Mouse (Mus musculus): ENCODE data around the gene Capns1. TPM values are rescaled to one million over a fixed set of nuclear protein-coding genes. Genes with fewer than 3 reads are reported as not detected.

Capns1 gene
- total RNA-seq, 1 experiment from 2014 or later: 670 TPM

GRCm38 (mm10) chr7:30170283-30170951, 28.2 kb downstream of the Capns1 start:
- no peak for DNase-seq

- peak; percentile 85 for DNase-seq
Observed at GRCm38 (mm10) chr7:30169583-30170282, 28.9 kb downstream of the Capns1 start, which contains the start of gene Zfp146. Gene Zfp146 (minus strand): TSS chr7:30169750.

- DNase-seq: no peak
Observed at GRCm38 (mm10) chr7:30168914-30169582, 29.6 kb downstream of the Capns1 start.

GRCm38 (mm10) chr7:30164745-30165144, 33.9 kb downstream of the Capns1 start:
- no peak for DNase-seq

DNA sequence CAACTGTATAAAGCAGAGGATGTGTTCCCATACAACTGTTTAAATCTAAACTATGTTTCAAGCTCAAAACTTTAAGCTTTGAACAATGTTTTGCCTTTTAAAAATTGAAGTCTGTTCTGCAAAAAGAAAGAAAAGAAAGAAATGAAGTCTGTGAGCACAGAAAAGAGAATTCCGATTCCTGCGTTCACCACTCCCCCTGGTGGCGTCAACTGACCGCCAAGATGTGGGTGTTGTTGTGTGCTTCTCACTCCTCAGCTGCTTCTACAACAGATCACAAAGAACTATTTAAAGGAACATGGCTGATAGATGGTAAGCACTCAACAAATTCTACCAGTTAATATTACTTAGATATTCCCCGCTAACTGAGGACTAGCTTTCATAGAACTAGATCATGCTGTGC, 35.5 kb downstream of the Capns1 start:
- DNase-seq: no peak

DNA sequence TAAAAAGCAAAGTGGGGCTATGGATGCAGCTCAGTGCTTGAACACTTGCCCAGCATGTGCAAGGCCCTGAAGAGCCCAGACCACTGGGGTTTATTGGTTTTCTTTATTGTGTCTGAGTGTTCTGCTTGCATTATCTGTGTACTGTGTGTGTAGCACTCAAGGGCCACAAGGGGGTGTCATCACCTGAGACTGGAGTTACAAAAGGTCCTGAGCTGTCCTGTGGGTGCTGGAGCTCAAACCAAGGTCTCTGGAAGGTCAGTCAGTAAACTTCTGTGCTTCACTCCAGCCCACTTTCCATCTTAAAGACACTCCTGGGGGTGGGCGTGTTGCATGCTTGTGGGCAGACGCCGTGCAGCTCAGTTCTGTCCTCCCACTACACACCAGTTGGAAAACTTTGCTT, 43.1 kb downstream of the Capns1 start:
- no peak for DNase-seq

DNA sequence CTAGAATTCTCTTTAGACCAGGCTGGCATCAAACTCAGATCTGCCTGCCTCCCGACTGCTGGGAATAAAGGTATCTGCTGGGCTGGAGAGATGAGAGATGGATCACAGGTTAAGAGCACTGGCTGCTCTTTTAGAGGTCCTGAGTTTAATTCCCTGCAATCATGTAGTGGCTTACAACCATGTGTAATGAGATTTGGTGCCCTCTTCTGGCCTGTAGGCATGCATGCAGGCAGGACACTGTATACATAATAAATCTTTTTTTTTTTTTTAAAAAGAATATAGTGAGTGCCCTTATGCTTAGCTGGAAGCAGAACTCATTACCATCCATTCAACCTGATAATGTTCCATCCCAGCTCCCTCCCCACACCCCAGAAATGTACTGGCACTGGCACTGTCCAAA, 44.6 kb downstream of the Capns1 start:
- DNase-seq: no peak

- DNase-seq: no peak
Observed at GRCm38 (mm10) chr7:30147011-30147410, 51.6 kb downstream of the Capns1 start.

DNA sequence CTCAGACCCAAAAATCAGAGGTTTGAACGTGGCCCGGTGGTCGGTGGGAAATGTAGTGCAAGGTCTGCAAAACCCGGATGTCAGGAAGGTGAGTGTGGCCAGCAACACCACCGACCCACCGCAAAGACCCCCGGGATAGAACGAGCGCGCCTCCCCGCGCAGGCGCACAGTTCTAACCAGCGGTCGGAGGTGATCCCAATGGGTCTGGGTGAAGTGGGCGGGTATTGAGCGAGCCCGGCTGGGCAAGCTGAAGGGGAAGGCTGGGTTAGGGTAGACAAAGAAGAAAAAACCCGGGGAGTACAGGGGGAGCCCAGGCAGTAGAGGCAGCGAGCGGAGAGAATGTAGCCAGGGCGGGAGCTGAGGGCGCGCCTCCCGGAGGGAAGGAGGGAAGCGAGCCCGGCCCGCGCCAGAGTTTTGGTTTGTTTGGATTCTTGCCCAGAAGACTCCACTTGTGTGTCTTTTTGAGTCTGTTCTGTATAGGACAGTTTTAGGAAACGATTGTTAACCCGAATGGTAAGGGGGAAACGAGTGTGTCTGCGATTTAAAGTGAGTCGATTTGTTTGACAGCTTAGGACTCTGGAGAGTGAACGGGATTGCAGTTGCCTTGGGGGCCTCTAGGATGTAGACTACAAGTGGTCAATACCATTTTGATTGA, 54.9 kb downstream of the Capns1 start:
- DNase-seq: peak; percentile 64

DNA sequence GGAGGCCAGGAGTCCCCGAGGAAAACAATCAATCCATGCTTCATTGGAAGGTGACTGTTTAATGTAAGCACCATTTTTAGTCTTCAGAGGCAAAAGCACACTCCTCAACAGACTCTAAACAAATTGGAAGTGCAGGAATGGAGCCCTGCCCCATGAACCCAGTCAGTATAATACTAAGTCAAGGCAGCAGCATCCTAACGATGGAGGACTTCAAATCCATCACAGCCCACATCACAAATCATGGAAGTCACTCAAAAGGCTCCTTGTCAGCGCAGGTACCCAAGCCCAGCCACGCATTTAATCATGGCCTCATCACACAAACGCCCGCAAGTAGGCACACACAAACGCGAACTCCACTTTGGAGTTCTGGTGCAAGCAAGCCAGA, 55.4 kb downstream of the Capns1 start:
- no peak for DNase-seq

Other genes starting within 250 kb of the Capns1 start
- 13.5 and 15.1 TPM in 2 replicates for gene Zfp74, start 244.7 kb downstream of the Capns1 start, total RNA-seq (2021)
- 10.1 and 10.4 TPM in 2 replicates for gene Zfp568, start 214.9 kb downstream of the Capns1 start, total RNA-seq (2021)
- gene Zfp14, start 147.4 kb downstream of the Capns1 start, total RNA-seq (2021): 3.8 and 4.0 TPM in 2 replicates
- gene Zfp82, start 125.9 kb downstream of the Capns1 start, total RNA-seq (2021): 3.2 and 3.7 TPM in 2 replicates
- gene Gm26920, start 108.4 kb downstream of the Capns1 start, total RNA-seq (2021): not detected in 2 replicates
- gene Zfp566, start 108.3 kb downstream of the Capns1 start, total RNA-seq (2021): 3.1 and 4.2 TPM in 2 replicates
- 48.8 TPM in 2 replicates for gene Zfp260, start 104.0 kb downstream of the Capns1 start, total RNA-seq (2021)
- 3.6 and 4.9 TPM in 2 replicates for gene Zfp382, start 76.9 kb downstream of the Capns1 start, total RNA-seq (2021)
- 45.3 and 50.2 TPM in 2 replicates for gene Zfp146, start 29.1 kb downstream of the Capns1 start, total RNA-seq (2021)
- gene Cox7a1, start 14.7 kb downstream of the Capns1 start, total RNA-seq (2021): 288 and 306 TPM in 2 replicates
- gene Polr2i, start 33.1 kb upstream of the Capns1 start, total RNA-seq (2021): 63.2 and 71.6 TPM in 2 replicates
- gene Tbcb, start 33.5 kb upstream of the Capns1 start, total RNA-seq (2021): 77.0 and 86.6 TPM in 2 replicates
- not detected in 2 replicates for gene Ovol3, start 36.9 kb upstream of the Capns1 start, total RNA-seq (2021)
- gene Thap8, start 81.3 kb upstream of the Capns1 start, total RNA-seq (2021): 1.2 TPM in 1 of 2 replicates, not detected in the other
- 7.2 and 8.4 TPM in 2 replicates for gene Wdr62, start 81.6 kb upstream of the Capns1 start, total RNA-seq (2021)
- gene Clip3, start 92.9 kb upstream of the Capns1 start, total RNA-seq (2021): 21.1 and 29.5 TPM in 2 replicates
- 51.6 and 59.2 TPM in 2 replicates for gene Alkbh6, start 109.9 kb upstream of the Capns1 start, total RNA-seq (2021)
- gene Syne4, start 116.0 kb upstream of the Capns1 start, total RNA-seq (2021): 29.0 and 41.3 TPM in 2 replicates
- gene E130208F15Rik, start 122.9 kb upstream of the Capns1 start, total RNA-seq (2021): 1.5 and 2.0 TPM in 2 replicates
- gene Sdhaf1, start 125.1 kb upstream of the Capns1 start, total RNA-seq (2021): 13.1 and 14.1 TPM in 2 replicates
- gene Lrfn3, start 164.0 kb upstream of the Capns1 start, total RNA-seq (2021): 16.6 and 19.4 TPM in 2 replicates
- 14.9 and 15.0 TPM in 2 replicates for gene Tyrobp, start 214.9 kb upstream of the Capns1 start, total RNA-seq (2021)
- gene Hcst, start 221.0 kb upstream of the Capns1 start, total RNA-seq (2021): 2.6 TPM in 1 of 2 replicates, not detected in the other
- 1.2 and 2.1 TPM in 2 replicates for gene Nfkbid, start 222.9 kb upstream of the Capns1 start, total RNA-seq (2021)
- gene Aplp1, start 246.7 kb upstream of the Capns1 start, total RNA-seq (2021): 19.6 and 29.9 TPM in 2 replicates

Measured in adrenal gland, postnatal 25 days (tissue).